Mouse (Mus musculus): Measurements from ENCODE around the gene Pdzd2.
A peak's percentile ranks its signal among the peaks of the same experiment; 100 is the strongest.

Pdzd2 gene

GRCm38 (mm10) chr15:12432320-12432719, 307.4 kb downstream of the Pdzd2 start:
- no peak for DNase-seq (ENCODE audit: low read depth, low spot score)

GRCm38 (mm10) chr15:12431684-12432083, 308.0 kb downstream of the Pdzd2 start:
- no peak for DNase-seq (ENCODE audit: low read depth, low spot score)

- DNase-seq (ENCODE audit: low read depth, low spot score), result no peak
Observed at GRCm38 (mm10) chr15:12431188-12431587, 308.5 kb downstream of the Pdzd2 start.

GRCm38 (mm10) chr15:12430670-12431069, 309.1 kb downstream of the Pdzd2 start:
- DNase-seq (ENCODE audit: low read depth, low spot score), result no peak

- DNase-seq (ENCODE audit: low read depth, low spot score), result no peak
Observed at GRCm38 (mm10) chr15:12429572-12430431, 309.9 kb downstream of the Pdzd2 start.

DNA sequence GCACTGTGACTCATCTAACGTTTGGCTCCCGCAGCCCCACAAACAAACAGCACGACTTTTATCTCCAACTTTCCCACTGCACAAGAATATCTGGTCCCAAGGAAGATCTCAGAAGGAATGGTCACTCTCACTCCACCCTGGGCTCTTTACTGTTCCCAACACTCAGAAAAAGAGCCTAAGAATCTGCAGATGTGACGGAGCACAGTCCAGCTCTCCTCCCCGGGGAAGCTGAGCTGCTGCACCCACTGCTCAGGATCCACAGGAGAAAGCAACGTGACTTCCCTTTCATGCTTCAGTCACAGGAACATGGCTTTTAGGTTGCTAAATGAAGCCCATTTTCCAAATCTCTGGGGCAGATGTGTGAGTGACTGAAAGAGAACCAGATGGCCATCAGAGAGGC, 311.9 kb downstream of the Pdzd2 start:
- no peak for DNase-seq (ENCODE audit: low read depth, low spot score)

DNA sequence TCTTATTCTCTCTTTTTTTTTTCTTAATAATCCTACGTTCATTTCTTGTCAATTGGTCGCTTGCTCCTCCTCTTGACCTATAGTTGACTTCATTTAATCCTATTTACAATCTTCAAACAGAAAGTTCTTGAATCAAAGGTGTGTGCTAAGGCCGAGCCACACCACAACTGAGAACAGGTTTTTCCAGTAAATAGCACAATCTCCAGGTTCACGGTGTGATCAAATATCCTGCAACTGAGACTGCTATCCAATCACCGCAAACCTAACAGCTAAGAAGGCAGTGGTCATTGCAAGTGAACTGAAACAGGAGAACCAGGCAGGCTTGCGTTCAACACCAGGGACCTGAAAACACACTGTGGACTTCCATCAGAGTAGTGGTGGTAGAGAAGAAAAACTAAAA, 313.4 kb downstream of the Pdzd2 start:
- DNase-seq (ENCODE audit: low read depth, low spot score), result no peak

- DNase-seq (ENCODE audit: low read depth, low spot score), result no peak
Observed at GRCm38 (mm10) chr15:12425049-12425627, 314.6 kb downstream of the Pdzd2 start.

DNA sequence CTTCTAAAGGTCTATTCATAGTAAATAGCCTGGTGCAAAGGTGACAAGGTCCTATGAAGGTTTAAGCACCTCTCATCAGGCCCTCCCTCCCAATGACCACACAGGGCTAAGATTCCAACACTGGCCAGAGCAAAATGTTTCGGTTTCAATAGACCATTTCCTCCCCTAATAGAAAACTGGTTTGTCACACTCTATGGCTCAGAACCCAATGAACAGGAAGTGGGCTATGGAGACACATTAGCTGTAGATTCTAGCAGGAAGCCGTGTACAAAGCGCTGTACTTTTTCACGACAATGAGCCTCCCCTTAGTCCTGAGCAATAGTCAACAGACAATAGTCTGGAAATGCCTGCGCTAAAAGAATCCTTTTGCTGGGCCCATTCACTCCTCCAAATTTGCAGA, 315.5 kb downstream of the Pdzd2 start:
- DNase-seq (ENCODE audit: low read depth, low spot score), result no peak

- no peak for DNase-seq (ENCODE audit: low read depth, low spot score)
Observed at GRCm38 (mm10) chr15:12420915-12421314, 318.8 kb downstream of the Pdzd2 start.

DNA sequence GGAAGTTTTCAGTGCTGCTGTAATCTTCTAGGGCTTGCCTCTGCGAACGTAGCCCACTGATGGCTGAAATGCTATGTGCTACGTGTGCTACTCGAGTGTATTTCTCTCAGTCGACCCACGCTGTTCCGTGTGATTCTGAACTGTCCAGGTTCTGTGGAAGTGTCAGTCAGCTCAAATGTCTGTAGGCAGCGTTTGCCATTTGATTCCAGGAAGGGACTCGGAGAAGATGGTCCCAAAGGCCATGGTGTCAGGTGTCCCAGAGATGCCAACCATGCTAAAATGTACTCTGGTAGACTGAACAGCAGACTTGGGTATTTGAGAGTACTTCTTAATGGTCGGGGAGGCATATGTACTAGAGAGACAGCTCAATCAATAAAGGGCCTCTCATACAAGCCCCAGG, 319.3 kb downstream of the Pdzd2 start:
- no peak for DNase-seq (ENCODE audit: low read depth, low spot score)

DNA sequence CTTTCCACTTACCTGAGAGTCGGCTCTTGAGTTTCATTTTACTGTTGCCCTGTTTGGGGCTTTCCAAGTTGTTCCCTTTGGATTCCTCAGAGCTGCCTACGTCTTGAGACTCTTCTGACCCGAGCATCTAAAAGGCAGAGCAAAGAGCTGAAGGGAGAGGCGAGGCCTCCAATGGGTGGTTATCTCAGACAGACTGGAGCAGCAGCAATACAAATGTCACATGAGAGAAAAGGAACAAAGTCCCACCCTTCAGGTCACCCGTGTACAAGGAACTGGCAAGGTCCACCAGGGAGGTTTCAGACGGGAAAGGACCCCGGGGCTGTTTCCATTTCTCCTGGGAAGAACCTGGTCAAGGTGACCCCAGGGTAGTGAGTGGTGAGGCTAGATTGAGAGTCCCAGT, 320.3 kb downstream of the Pdzd2 start:
- no peak for DNase-seq (ENCODE audit: low read depth, low spot score)

GRCm38 (mm10) chr15:12415536-12416200, 324.1 kb downstream of the Pdzd2 start:
- DNase-seq (ENCODE audit: low read depth, low spot score), result no peak

DNA sequence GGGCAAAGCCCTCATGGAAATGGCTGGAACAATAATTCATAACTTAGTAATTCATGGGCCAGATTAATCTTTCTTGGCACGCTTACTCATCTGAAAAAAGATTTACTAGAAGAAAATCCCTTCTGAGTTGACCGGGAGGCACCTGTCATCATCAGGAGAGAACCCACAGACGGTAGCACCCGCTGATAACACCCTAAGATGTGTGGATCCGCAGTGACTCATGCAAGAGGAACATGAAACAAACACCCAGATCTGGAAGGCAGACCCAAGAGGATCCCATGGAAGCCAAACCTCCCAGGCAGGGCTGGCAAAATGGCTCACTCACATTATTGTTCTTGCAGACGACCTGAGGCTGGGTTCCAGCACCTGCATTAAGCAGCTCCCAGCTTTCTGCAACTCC, 325.0 kb downstream of the Pdzd2 start:
- DNase-seq (ENCODE audit: low read depth, low spot score), result no peak

GRCm38 (mm10) chr15:12408205-12408604, 331.5 kb downstream of the Pdzd2 start:
- no peak for DNase-seq (ENCODE audit: low read depth, low spot score)

- no peak for DNase-seq (ENCODE audit: low read depth, low spot score)
Observed at GRCm38 (mm10) chr15:12405592-12405991, 334.1 kb downstream of the Pdzd2 start.

GRCm38 (mm10) chr15:12397032-12397431, 342.7 kb downstream of the Pdzd2 start:
- no peak for DNase-seq (ENCODE audit: low read depth, low spot score)

- DNase-seq (ENCODE audit: low read depth, low spot score), result no peak
Observed at GRCm38 (mm10) chr15:12394758-12395157, 345.0 kb downstream of the Pdzd2 start.

- no peak for DNase-seq (ENCODE audit: low read depth, low spot score)
Observed at GRCm38 (mm10) chr15:12388726-12389489, 350.8 kb downstream of the Pdzd2 start.

- no peak for DNase-seq (ENCODE audit: low read depth, low spot score)
Observed at GRCm38 (mm10) chr15:12384679-12385078, 355.0 kb downstream of the Pdzd2 start.

DNA sequence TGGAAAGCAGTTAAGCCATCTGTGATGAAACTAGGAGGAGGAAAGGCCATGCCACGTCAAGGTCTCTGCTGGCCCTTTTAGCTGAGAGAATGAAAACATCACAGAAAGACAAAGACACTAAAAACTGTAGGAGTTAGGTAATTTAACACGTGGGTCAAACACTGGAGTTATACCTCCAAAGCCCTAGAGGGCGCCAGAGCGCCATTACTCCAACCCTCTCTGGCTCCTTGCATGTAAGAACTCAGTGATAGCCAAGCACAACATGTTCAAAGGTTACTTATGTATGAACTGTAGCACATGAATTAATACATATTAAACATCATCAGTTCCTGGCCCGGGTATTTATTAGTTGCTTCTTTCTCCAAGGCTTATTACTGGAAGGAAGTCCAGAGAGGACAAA, 359.2 kb downstream of the Pdzd2 start:
- DNase-seq (ENCODE audit: low read depth, low spot score), result peak; percentile 33

GRCm38 (mm10) chr15:12380057-12380456, 359.7 kb downstream of the Pdzd2 start:
- DNase-seq (ENCODE audit: low read depth, low spot score), result no peak

All from retina, adult 2 months (tissue).